Mouse (Mus musculus): ENCODE measurements at regions not wholly inside any gene's neighbourhood (a gene's known extent, or its start where the extent isn't known, plus 50 kb on each side); places are given as distances from the start of the nearest gene placed in this dataset.

- TF ChIP-seq EP300 (IDR thresholded peaks at IDR 0.05; ENCODE audit: insufficient read depth, low read depth, low read length), result no peak
- no peak for TF ChIP-seq CTCF (IDR thresholded peaks at IDR 0.05)
- no peak for TF ChIP-seq POLR2A (IDR thresholded peaks at IDR 0.05; ENCODE audit: insufficient read depth, low read depth, low read length)
- intact Hi-C loops (cut with DNase I), result no loop called here
- Histone ChIP-seq H3K4me1 (ENCODE audit: control insufficient read depth, insufficient read depth, low read length) (no peaks in the 10 kb centered on the region), H3K9ac (ENCODE audit: low read depth, low read length) (no peak overlapping the region), H3K27ac (no peak overlapping the region), H3K36me3 (ENCODE audit: control insufficient read depth, insufficient read depth, low read length) (no peaks in the 10 kb centered on the region), H3K27me3 (ENCODE audit: control insufficient read depth, insufficient read depth, low read length) (no peaks in the 10 kb centered on the region), H3K79me2 (replicated peaks; ENCODE audit: control insufficient read depth, insufficient read depth, low read length) (no peaks in the 10 kb centered on the region), H3K4me3 (no peak overlapping the region)
- no peak for DNase-seq
- WGBS, result 56% methylated on average over 4 of the region's 4 CpGs
Observed at GRCm38 (mm10) chr7:74172504-74173229, 159.2 kb upstream of the St8sia2 start.

GRCm38 (mm10) chr7:74151590-74151989, 138.1 kb upstream of the St8sia2 start:
- WGBS, result 65% methylated on average over 4 of the region's 4 CpGs
- Histone ChIP-seq H3K27ac (no peak overlapping the region), H3K27me3 (ENCODE audit: control insufficient read depth, insufficient read depth, low read length) (no peaks in the 10 kb centered on the region), H3K4me3 (no peak overlapping the region), H3K4me1 (ENCODE audit: control insufficient read depth, insufficient read depth, low read length) (no peaks in the 10 kb centered on the region), H3K36me3 (ENCODE audit: control insufficient read depth, insufficient read depth, low read length) (no peaks in the 10 kb centered on the region), H3K9ac (ENCODE audit: low read depth, low read length) (no peak overlapping the region), H3K79me2 (replicated peaks; ENCODE audit: control insufficient read depth, insufficient read depth, low read length) (no peaks in the 10 kb centered on the region)
- TF ChIP-seq EP300 (IDR thresholded peaks at IDR 0.05; ENCODE audit: insufficient read depth, low read depth, low read length) (no peak), POLR2A (IDR thresholded peaks at IDR 0.05; ENCODE audit: insufficient read depth, low read depth, low read length) (no peak), CTCF (IDR thresholded peaks at IDR 0.05) (no peak)
- intact Hi-C loops (cut with DNase I), result no loop called here
- DNase-seq, result no peak

GRCm38 (mm10) chr7:74143236-74143635, 129.7 kb upstream of the St8sia2 start:
- intact Hi-C loops (cut with DNase I), result no loop called here
- H3K9ac ChIP-seq (ENCODE audit: low read depth, low read length), result no peak overlapping the region
- H3K79me2 ChIP-seq (replicated peaks; ENCODE audit: control insufficient read depth, insufficient read depth, low read length), result no peaks in the 10 kb centered on the region
- H3K4me3 ChIP-seq, result no peak overlapping the region
- TF ChIP-seq CTCF (IDR thresholded peaks at IDR 0.05) (no peak), EP300 (IDR thresholded peaks at IDR 0.05; ENCODE audit: insufficient read depth, low read depth, low read length) (no peak), POLR2A (IDR thresholded peaks at IDR 0.05; ENCODE audit: insufficient read depth, low read depth, low read length) (no peak)
- no peaks in the 10 kb centered on the region for H3K27me3 ChIP-seq (ENCODE audit: control insufficient read depth, insufficient read depth, low read length)
- no peaks in the 10 kb centered on the region for H3K4me1 ChIP-seq (ENCODE audit: control insufficient read depth, insufficient read depth, low read length)
- H3K36me3 ChIP-seq (ENCODE audit: control insufficient read depth, insufficient read depth, low read length), result no peaks in the 10 kb centered on the region
- 78% methylated on average over 3 of the region's 3 CpGs for WGBS
- no peak overlapping the region for H3K27ac ChIP-seq
- no peak for DNase-seq

GRCm38 (mm10) chr7:74138169-74138568, 124.7 kb upstream of the St8sia2 start:
- Histone ChIP-seq H3K79me2 (replicated peaks; ENCODE audit: control insufficient read depth, insufficient read depth, low read length) (no peaks in the 10 kb centered on the region), H3K27ac (no peak overlapping the region), H3K27me3 (ENCODE audit: control insufficient read depth, insufficient read depth, low read length) (no peaks in the 10 kb centered on the region), H3K4me3 (no peak overlapping the region), H3K36me3 (ENCODE audit: control insufficient read depth, insufficient read depth, low read length) (no peaks in the 10 kb centered on the region), H3K9ac (ENCODE audit: low read depth, low read length) (no peak overlapping the region), H3K4me1 (ENCODE audit: control insufficient read depth, insufficient read depth, low read length) (no peaks in the 10 kb centered on the region)
- TF ChIP-seq CTCF (IDR thresholded peaks at IDR 0.05), result no peak
- DNase-seq, result no peak
- intact Hi-C loops (cut with DNase I), result no loop called here
- 57% methylated on average over 6 of the region's 6 CpGs for WGBS

- H3K27ac ChIP-seq, result no peak overlapping the region
- H3K9ac ChIP-seq (ENCODE audit: low read depth, low read length), result no peak overlapping the region
- no peaks in the 10 kb centered on the region for H3K27me3 ChIP-seq (ENCODE audit: control insufficient read depth, insufficient read depth, low read length)
- H3K4me1 ChIP-seq (ENCODE audit: control insufficient read depth, insufficient read depth, low read length), result no peaks in the 10 kb centered on the region
- DNase-seq, result no peak
- H3K79me2 ChIP-seq (replicated peaks; ENCODE audit: control insufficient read depth, insufficient read depth, low read length), result no peaks in the 10 kb centered on the region
- intact Hi-C loops (cut with DNase I), result no loop called here
- no peak overlapping the region for H3K4me3 ChIP-seq
- no peak for TF ChIP-seq CTCF (IDR thresholded peaks at IDR 0.05)
- no peak for TF ChIP-seq POLR2A (IDR thresholded peaks at IDR 0.05; ENCODE audit: insufficient read depth, low read depth, low read length)
- no peak for TF ChIP-seq EP300 (IDR thresholded peaks at IDR 0.05; ENCODE audit: insufficient read depth, low read depth, low read length)
- 65% methylated on average over 8 of the region's 8 CpGs for WGBS
- no peaks in the 10 kb centered on the region for H3K36me3 ChIP-seq (ENCODE audit: control insufficient read depth, insufficient read depth, low read length)
Observed at GRCm38 (mm10) chr7:74130206-74130836, 116.8 kb upstream of the St8sia2 start.

GRCm38 (mm10) chr7:74112071-74112470, 98.6 kb upstream of the St8sia2 start:
- Histone ChIP-seq H3K27ac (no peak overlapping the region), H3K4me3 (no peak overlapping the region), H3K27me3 (ENCODE audit: control insufficient read depth, insufficient read depth, low read length) (no peaks in the 10 kb centered on the region), H3K4me1 (ENCODE audit: control insufficient read depth, insufficient read depth, low read length) (peaks cover 1% of the 10 kb centered on the region; the same call in 1 of the 2 replicates), H3K79me2 (replicated peaks; ENCODE audit: control insufficient read depth, insufficient read depth, low read length) (no peaks in the 10 kb centered on the region), H3K36me3 (ENCODE audit: control insufficient read depth, insufficient read depth, low read length) (no peaks in the 10 kb centered on the region), H3K9ac (ENCODE audit: low read depth, low read length) (no peak overlapping the region)
- intact Hi-C loops (cut with DNase I), result no loop called here
- 71% methylated on average over 2 of the region's 2 CpGs for whole genome bisulfite sequencing
- no peak for DNase-seq
- no peak for TF ChIP-seq EP300 (IDR thresholded peaks at IDR 0.05; ENCODE audit: insufficient read depth, low read depth, low read length)
- TF ChIP-seq POLR2A (IDR thresholded peaks at IDR 0.05; ENCODE audit: insufficient read depth, low read depth, low read length), result no peak
- TF ChIP-seq CTCF (IDR thresholded peaks at IDR 0.05), result no peak

Data from heart, adult 2 months (tissue).